In the genomic region with DNA sequence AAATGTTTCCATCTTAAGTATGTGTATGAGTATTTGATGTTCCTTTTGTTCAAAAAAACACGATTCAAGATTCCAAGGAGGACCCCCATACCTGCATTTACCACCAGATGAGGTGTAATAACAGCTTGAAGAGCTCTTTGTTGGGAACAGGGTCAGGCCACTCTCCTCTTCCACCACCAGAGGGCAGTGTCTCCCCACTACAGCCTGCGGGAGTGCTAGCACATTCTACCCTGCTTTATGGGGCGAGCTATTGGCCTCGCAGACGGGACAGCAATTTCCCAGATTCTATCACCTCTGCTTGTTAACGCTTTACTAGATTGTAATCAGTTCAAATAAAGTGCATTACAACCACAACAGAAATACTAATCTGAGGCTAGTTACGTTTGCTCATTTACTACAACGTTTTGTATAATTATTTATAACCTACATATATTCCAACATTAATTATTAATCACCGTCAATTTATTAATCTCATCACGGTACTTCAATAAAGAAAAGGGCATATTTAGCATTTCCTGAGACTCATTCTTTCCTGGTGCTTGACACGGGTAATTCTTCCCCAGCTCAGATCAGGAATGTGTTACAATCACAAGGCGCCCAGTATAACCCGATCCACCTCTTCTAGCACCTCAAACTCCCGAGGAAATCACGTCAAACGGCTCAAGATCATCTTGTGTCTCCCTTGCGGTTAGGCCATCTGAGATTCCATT, we compare ENCODE assay signal across 9 mouse cellular contexts. TPM values are rescaled to one million over a fixed set of nuclear protein-coding genes. Genes with fewer than 3 reads are reported as not detected.
DNase-seq lines count a peak whose midpoint lies in the region; TF ChIP-seq lines count a peak whose summit lies in the region.
"Had no signal": no experiment of that assay in that cellular context is flagged by ENCODE, and none has a peak within 500 bp of the region (broad histone marks: within the 10 kb centered on the region; RNA-seq: fewer than 3 reads in every experiment).

No protein-coding gene starts in this region.

- no peak overlapping the region for H3K27ac ChIP-seq in heart, embryonic 10.5 days
- no peak overlapping the region for H3K27ac ChIP-seq in olfactory bulb, adult 2 months (ENCODE audit: insufficient read depth, low read depth, low read length)
- H3K27ac ChIP-seq: embryonic facial prominence, embryonic 12.5 days had no signal

- no peak overlapping the region for H3K4me3 ChIP-seq in heart, embryonic 10.5 days
- no peak overlapping the region for H3K4me3 ChIP-seq in lung, adult 2 months (replicated peaks; ENCODE audit: extremely low read depth, low read depth, low read length)
- no peak overlapping the region for H3K4me3 ChIP-seq in olfactory bulb, adult 2 months (ENCODE audit: insufficient read depth, low read depth, low read length)
- H3K4me3 ChIP-seq: embryonic facial prominence, embryonic 12.5 days had no signal

- no peaks in the 10 kb centered on the region for H3K27me3 ChIP-seq in heart, embryonic 10.5 days (ENCODE audit: insufficient read depth, poor library complexity, severe bottlenecking)
- H3K27me3 ChIP-seq: embryonic facial prominence, embryonic 12.5 days had no signal

- TF ChIP-seq POLR2A in lung, adult 2 months (IDR thresholded peaks at IDR 0.05; ENCODE audit: borderline replicate concordance, extremely low read depth, low read depth, low read length) = no peak
- no peak for TF ChIP-seq POLR2A in olfactory bulb, adult 2 months (IDR thresholded peaks at IDR 0.05; ENCODE audit: insufficient read depth, low read depth, low read length)

- WGBS in heart, embryonic 10.5 days = 49% methylated on average over 17 of the region's 17 CpGs
- 48% methylated on average over 17 of the region's 17 CpGs for WGBS in lung, adult 2 months
- WGBS in olfactory bulb, adult 2 months = 54% methylated on average over 17 of the region's 17 CpGs

- peak; percentile 80 to 82 for DNase-seq in B cell, adult 2 months
- peak; percentile 89 for DNase-seq in adrenal gland, postnatal 14 days
- DNase-seq in embryo, embryonic 9.5 days (ENCODE audit: extremely low spot score) = peak; percentile 85
- peak; percentile 86 for DNase-seq in heart, embryonic 10.5 days (ENCODE audit: low spot score)
- peak; percentile 74 to 86 for DNase-seq in kidney, postnatal 36 days
- peak; percentile 64 for DNase-seq in lung, adult 2 months
- peak; percentile 23 to 29 for DNase-seq in thymus, adult 18-20 months

- no peaks in the 10 kb centered on the region for H3K9me3 ChIP-seq in heart, embryonic 10.5 days
- H3K9me3 ChIP-seq: embryonic facial prominence, embryonic 12.5 days had no signal

- peaks cover 9% of the 10 kb centered on the region for H3K36me3 ChIP-seq in heart, embryonic 10.5 days

- peak; percentile 97 for TF ChIP-seq CTCF in lung, adult 2 months (IDR thresholded peaks at IDR 0.05; ENCODE audit: insufficient read depth, low read length)
- TF ChIP-seq CTCF in olfactory bulb, adult 2 months (IDR thresholded peaks at IDR 0.05; ENCODE audit: insufficient read depth, low read depth, low read length) = peak; percentile 88

- H3K4me1 ChIP-seq in heart, embryonic 10.5 days = no peaks in the 10 kb centered on the region
- H3K4me1 ChIP-seq in lung, adult 2 months (ENCODE audit: control insufficient read depth, insufficient read depth, low read length) = no peaks in the 10 kb centered on the region
- H3K4me1 ChIP-seq in olfactory bulb, adult 2 months (ENCODE audit: control insufficient read depth, insufficient read depth, low read length) = no peaks in the 10 kb centered on the region

RNA-seq across cellular contexts. Expression of a gene that starts 56.1 kb away (rescaled TPM):
- 24.3 TPM in 2 replicates for total RNA-seq in adrenal gland, postnatal 14 days (2021)
- 27.9 and 32.2 TPM in 2 replicates for polyA plus RNA-seq in heart, embryonic 10.5 days (2016; fragmentation: Nextera tagmentation; extraction: Ambion mirVana)
- polyA plus RNA-seq in lung, adult 2 months (2012; rRNA removed) = 5.9 and 6.0 TPM in 2 replicates
- polyA plus RNA-seq in olfactory bulb, adult 2 months (2012; ENCODE audit: insufficient read depth, insufficient read length, low replicate concordance, missing spikeins) = not detected in 2 replicates

Comparison
In these comparisons a context has a peak if more than half of its experiments do, and no peak if none do; other contexts are left out.
1. DNase-seq: peak in every context shown above with its lines; median percentile 89 in adrenal gland, postnatal 14 days; 86 in heart, embryonic 10.5 days; 85 in embryo, embryonic 9.5 days; 81 in B cell, adult 2 months; 80 in kidney, postnatal 36 days; 64 in lung, adult 2 months; 26 in thymus, adult 18-20 months.